Mouse (Mus musculus): ENCODE measurements around the gene Klhl26. TPM values are rescaled to one million over a fixed set of nuclear protein-coding genes. Genes with fewer than 3 reads are reported as not detected.

The Klhl26 gene
- 10 to 100 TPM; 14.5 to 39.8 TPM for polyA plus RNA-seq (2012; fragmentation: generic; extraction: Trizol)

GRCm38 (mm10) chr8:70476333-70477268 is at the start of gene Klhl26:
Gene Klhl26 (minus strand): TSS chr8:70476968.

GRCm38 (mm10) chr8:70510228-70510915 is 33.6 kb upstream of the Klhl26 start, which contains the start of gene Uba52:
Gene Uba52 (minus strand): TSS chr8:70510801.

GRCm38 (mm10) chr8:70506328-70507026 is 29.7 kb upstream of the Klhl26 start, which contains the start of gene Rex1bd:
Gene Rex1bd (minus strand): TSS chr8:70506752.

GRCm38 (mm10) chr8:70492664-70493640 is 16.2 kb upstream of the Klhl26 start, which contains the start of gene Crlf1:
Gene Crlf1 (plus strand): TSS chr8:70493158.

GRCm38 (mm10) chr8:70486941-70487520 is 10.3 kb upstream of the Klhl26 start, which contains the start of gene Tmem59l:
Gene Tmem59l (minus strand): TSS chr8:70487358.

GRCm38 (mm10) chr8:70439055-70439847 is 37.5 kb downstream of the Klhl26 start, which contains the start of gene Crtc1:
Gene Crtc1 (minus strand): TSS chr8:70439579.

Other genes starting within 250 kb of the Klhl26 start
- 10 to 100 TPM in 1 of 2 experiments, 1 to 10 TPM in 1; 10.0 to 33.2 TPM for gene Sugp2, start 242.7 kb downstream of the Klhl26 start, polyA plus RNA-seq (2012; fragmentation: generic; extraction: Trizol)
- gene Armc6, start 242.5 kb downstream of the Klhl26 start, polyA plus RNA-seq (2012; fragmentation: generic; extraction: Trizol): 10 to 100 TPM; 33.5 to 33.9 TPM
- gene Homer3, start 194.1 kb downstream of the Klhl26 start, polyA plus RNA-seq (2012; fragmentation: generic; extraction: Trizol): 10 to 100 TPM; 28.6 to 58.1 TPM
- gene Ddx49, start 174.5 kb downstream of the Klhl26 start, polyA plus RNA-seq (2012; fragmentation: generic; extraction: Trizol): 10 to 100 TPM; 61.1 to 69.1 TPM
- 100 to 1,000 TPM; 192 to 229 TPM for gene Cope, start 174.4 kb downstream of the Klhl26 start, polyA plus RNA-seq (2012; fragmentation: generic; extraction: Trizol)
- 1 to 10 TPM in 1 of 2 experiments, under 1 TPM in 1; 0.94 to 8.5 TPM for gene Cers1, start 161.2 kb downstream of the Klhl26 start, polyA plus RNA-seq (2012; fragmentation: generic; extraction: Trizol)
- 1 to 10 TPM; 1.5 to 8.3 TPM for gene Gdf1, start 147.2 kb downstream of the Klhl26 start, polyA plus RNA-seq (2012; fragmentation: generic; extraction: Trizol)
- gene Upf1, start 123.7 kb downstream of the Klhl26 start, polyA plus RNA-seq (2012; fragmentation: generic; extraction: Trizol): 10 to 100 TPM in 1 of 2 experiments, 1 to 10 TPM in 1; 9.7 to 46.9 TPM
- 1 to 10 TPM in 1 of 2 experiments, under 1 TPM in 1; 0.02 to 2.4 TPM for gene Comp, start 103.4 kb downstream of the Klhl26 start, polyA plus RNA-seq (2012; fragmentation: generic; extraction: Trizol)
- 10 to 100 TPM in 1 of 2 experiments, 1 to 10 TPM in 1; 5.7 to 21.4 TPM for gene Crtc1, start 37.4 kb downstream of the Klhl26 start, polyA plus RNA-seq (2012; fragmentation: generic; extraction: Trizol)
- under 1 TPM; 0.13 to 0.68 TPM for gene Tmem59l, start 10.4 kb upstream of the Klhl26 start, polyA plus RNA-seq (2012; fragmentation: generic; extraction: Trizol)
- gene Crlf1, start 16.2 kb upstream of the Klhl26 start, polyA plus RNA-seq (2012; fragmentation: generic; extraction: Trizol): 100 to 1,000 TPM; 255 to 582 TPM
- 100 to 1,000 TPM; 419 to 692 TPM for gene Rex1bd, start 29.8 kb upstream of the Klhl26 start, polyA plus RNA-seq (2012; fragmentation: generic; extraction: Trizol)
- gene Uba52, start 33.8 kb upstream of the Klhl26 start, polyA plus RNA-seq (2012; fragmentation: generic; extraction: Trizol): 1,000 to 10,000 TPM; 2,018 to 3,199 TPM
- gene Fkbp8, start 50.8 kb upstream of the Klhl26 start, polyA plus RNA-seq (2012; fragmentation: generic; extraction: Trizol): 100 to 1,000 TPM; 339 to 400 TPM
- 10 to 100 TPM; 49.2 to 79.4 TPM for gene Kxd1, start 51.0 kb upstream of the Klhl26 start, polyA plus RNA-seq (2012; fragmentation: generic; extraction: Trizol)
- 10 to 100 TPM in 1 of 2 experiments, 1 to 10 TPM in 1; 7.9 to 19.2 TPM for gene Ell, start 62.5 kb upstream of the Klhl26 start, polyA plus RNA-seq (2012; fragmentation: generic; extraction: Trizol)
- gene Isyna1, start 117.4 kb upstream of the Klhl26 start, polyA plus RNA-seq (2012; fragmentation: generic; extraction: Trizol): 1 to 10 TPM in 1 of 2 experiments, under 1 TPM in 1; 0.20 to 2.1 TPM
- gene Ssbp4, start 131.9 kb upstream of the Klhl26 start, polyA plus RNA-seq (2012; fragmentation: generic; extraction: Trizol): 100 to 1,000 TPM; 218 to 229 TPM
- gene Lrrc25, start 139.2 kb upstream of the Klhl26 start, polyA plus RNA-seq (2012; fragmentation: generic; extraction: Trizol): not detected
- under 1 TPM; 0.27 to 0.47 TPM for gene Gdf15, start 155.5 kb upstream of the Klhl26 start, polyA plus RNA-seq (2012; fragmentation: generic; extraction: Trizol)
- gene Pgpep1, start 183.4 kb upstream of the Klhl26 start, polyA plus RNA-seq (2012; fragmentation: generic; extraction: Trizol): 10 to 100 TPM; 20.7 to 45.2 TPM
- gene Lsm4, start 196.3 kb upstream of the Klhl26 start, polyA plus RNA-seq (2012; fragmentation: generic; extraction: Trizol): 100 to 1,000 TPM; 194 to 446 TPM
- gene Jund, start 222.0 kb upstream of the Klhl26 start, polyA plus RNA-seq (2012; fragmentation: generic; extraction: Trizol): 100 to 1,000 TPM in 1 of 2 experiments, 10 to 100 TPM in 1; 87.4 to 175 TPM
- under 1 TPM; under 0.01 to 0.04 TPM for gene Iqcn, start 226.5 kb upstream of the Klhl26 start, polyA plus RNA-seq (2012; fragmentation: generic; extraction: Trizol)
- gene Gm3336, start 241.6 kb upstream of the Klhl26 start, polyA plus RNA-seq (2012; fragmentation: generic; extraction: Trizol): under 1 TPM; 0.04 to 0.15 TPM
- under 1 TPM; 0.01 to 0.04 TPM for gene Pde4c, start 246.8 kb upstream of the Klhl26 start, polyA plus RNA-seq (2012; fragmentation: generic; extraction: Trizol)

All from C3H10T1/2 (cell line).